Mouse (Mus musculus): Measurements from ENCODE around the gene Ccdc160.

DNA sequence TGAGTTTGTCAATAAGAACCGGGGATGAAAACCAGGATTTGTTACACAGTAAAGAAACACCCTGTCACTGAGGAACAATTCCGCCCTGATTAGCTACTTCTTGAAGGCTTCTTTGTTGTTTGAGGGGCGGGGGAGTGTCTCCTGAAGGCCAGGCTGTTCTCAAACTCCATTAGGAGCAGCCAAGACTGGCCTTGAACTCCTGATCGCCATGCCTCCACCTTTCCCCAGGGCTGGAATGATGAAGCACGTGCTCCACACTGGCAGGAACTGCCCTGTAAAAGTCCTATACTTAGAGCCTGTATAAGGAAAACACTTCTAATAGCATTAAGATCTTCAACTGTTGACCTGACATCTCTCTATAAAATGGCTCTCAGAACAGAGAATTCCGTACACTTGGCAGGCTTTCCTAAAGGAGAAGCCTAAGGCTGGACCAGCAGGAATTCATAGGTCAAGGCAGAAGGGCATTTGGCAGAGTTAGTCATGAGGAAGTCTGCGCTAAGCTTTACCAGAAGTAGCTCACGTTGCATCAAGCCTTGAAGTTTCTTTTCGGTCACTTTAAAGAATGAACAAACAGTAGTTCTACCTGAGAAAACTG lies 6.1 kb downstream of the Ccdc160 start:
- TF ChIP-seq CTCF (IDR thresholded peaks at IDR 0.05; ENCODE audit: borderline replicate concordance, insufficient read depth, low read depth, low read length): no peak
- TF ChIP-seq POLR2A (IDR thresholded peaks at IDR 0.05; ENCODE audit: borderline replicate concordance, insufficient read depth, low read length): no peak
